Mouse (Mus musculus): ENCODE measurements around the gene Tspoap1.

DNA sequence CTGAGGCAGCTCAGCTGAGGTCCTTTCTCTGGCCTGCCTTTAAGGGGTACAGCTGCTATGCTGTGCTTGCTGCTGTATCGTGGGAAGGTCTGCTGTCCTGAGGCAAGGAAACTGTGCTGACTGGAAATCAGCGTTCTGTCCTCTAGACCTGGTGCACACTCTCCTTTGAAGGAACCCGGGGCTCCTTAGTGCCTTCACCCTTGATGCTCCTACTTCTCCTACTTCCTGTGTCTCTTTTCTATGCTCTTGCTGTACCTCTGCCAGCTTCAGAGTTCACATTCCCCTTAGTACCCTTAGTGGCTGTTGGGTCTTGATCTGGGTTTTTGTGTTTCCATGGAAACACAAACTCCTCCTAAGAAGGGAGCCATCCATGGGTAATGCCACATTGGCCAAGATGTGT is 16.6 kb upstream of the Tspoap1 start:
- TF ChIP-seq CTCF (IDR thresholded peaks at IDR 0.05; ENCODE audit: control insufficient read depth, insufficient read depth, insufficient replicate concordance, low read depth, low read length) (no peak), POLR2A (IDR thresholded peaks at IDR 0.05; ENCODE audit: control insufficient read depth, low read depth, low read length) (no peak)
